Mouse (Mus musculus): ENCODE data around the gene Dlgap1.

Dlgap1 gene

GRCm38 (mm10) chr17:70713470-70713869, 744.6 kb downstream of the Dlgap1 start:
- no peak for TF ChIP-seq GATA4 (IDR thresholded peaks at IDR 0.05; ENCODE audit: insufficient replicate concordance, low read length)

DNA sequence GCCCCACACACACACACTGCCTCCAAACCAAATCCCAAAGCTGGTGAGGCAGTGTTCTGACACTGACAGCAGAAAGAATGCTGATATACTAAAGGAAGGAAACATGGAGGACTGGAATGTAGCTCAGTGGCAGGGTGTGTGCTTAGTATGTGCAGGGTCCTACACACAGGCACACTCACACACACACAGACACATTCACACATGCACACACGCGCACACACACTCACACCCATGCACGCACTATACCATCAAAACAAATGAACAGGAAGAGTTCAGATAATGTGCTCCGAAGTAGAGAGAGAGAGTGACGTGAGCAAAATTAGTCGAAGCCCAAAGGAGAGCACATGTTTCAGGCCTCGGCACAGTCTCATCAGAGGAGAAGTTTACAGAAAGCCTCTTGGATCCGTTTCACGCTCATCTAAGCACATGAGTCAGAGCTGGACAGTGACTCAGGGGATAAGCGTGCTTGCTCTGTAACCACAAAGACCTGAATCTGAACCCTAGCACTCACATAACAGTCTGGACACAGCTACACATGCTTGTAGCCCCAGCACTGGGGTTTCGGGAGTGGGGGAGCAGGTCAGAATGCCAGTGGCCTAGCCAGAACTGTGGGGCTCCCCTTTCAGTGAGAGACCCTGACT, 750.9 kb downstream of the Dlgap1 start:
- TF ChIP-seq GATA4 (IDR thresholded peaks at IDR 0.05; ENCODE audit: insufficient replicate concordance, low read length) = no peak

DNA sequence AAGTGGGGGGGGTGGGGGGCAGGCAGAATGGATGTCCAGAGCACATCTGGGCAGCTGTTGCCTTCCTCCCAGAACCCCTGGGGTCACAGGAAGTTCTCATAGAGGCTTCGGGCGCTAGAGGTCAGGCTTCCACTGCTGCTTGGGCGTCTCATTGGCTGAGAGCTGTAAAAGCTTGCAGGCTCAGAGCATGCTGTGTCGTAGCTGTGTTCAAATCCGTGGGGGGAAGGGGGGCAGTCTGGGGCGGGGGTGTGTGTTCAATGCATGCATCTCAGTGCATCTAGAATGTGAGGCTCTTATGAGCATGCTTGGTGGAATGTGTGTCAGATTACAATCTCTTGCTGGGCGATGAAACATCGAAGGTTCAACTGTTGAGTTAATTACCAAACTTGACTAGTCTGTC, 751.9 kb downstream of the Dlgap1 start:
- TF ChIP-seq GATA4 (IDR thresholded peaks at IDR 0.05; ENCODE audit: insufficient replicate concordance, low read length) = no peak

DNA sequence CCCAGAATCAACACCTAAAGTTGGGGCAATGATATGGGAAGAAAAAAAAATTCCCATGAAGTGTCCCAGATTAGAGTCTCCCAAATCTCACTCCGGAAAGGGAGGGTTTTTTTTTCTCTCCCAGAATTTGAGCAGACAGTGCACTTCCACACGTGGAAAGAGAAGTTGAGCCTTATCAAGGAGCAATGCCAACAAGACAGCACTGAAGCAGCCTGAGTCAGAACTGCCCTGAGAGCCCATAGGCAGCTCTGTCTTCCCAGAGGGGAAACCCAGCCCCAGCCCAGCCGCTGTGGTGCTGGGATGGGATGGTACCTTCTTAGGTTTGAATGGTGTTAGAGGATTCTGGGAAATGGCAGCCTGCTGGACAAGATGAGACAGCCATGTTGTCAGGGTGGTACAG, 753.3 kb downstream of the Dlgap1 start:
- TF ChIP-seq GATA4 (IDR thresholded peaks at IDR 0.05; ENCODE audit: insufficient replicate concordance, low read length) = no peak

DNA sequence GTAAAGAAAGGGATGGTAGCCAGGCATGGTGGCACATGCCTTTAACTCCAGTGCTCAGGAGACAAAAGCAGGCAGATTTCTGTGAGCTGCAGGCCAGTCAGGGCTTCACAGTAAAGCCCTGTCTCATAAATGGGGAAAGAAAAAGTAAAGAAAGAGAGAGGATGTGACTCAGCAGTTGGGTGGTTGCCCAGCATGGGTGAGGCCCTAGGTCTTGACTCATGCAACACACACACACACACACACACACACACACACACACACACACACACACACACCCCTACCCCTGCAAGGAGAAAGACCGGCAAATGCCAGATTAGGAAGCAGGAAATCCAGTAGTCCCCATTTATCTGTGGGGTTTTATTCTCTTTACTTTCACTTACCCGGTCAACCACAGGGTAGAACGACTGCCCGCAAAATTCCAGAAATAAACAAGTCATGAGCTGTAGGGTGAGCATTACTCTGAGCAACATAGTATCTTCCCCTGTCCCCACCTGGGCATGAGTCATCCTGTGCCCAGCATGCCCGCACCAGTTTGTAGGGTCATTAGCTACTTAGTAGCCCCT, 759.9 kb downstream of the Dlgap1 start:
- no peak; the same call in 1 of the 2 replicates for TF ChIP-seq GATA4 (IDR thresholded peaks at IDR 0.05; ENCODE audit: insufficient replicate concordance, low read length)

GRCm38 (mm10) chr17:70734728-70735127, 765.9 kb downstream of the Dlgap1 start:
- no peak for TF ChIP-seq GATA4 (IDR thresholded peaks at IDR 0.05; ENCODE audit: insufficient replicate concordance, low read length)

DNA sequence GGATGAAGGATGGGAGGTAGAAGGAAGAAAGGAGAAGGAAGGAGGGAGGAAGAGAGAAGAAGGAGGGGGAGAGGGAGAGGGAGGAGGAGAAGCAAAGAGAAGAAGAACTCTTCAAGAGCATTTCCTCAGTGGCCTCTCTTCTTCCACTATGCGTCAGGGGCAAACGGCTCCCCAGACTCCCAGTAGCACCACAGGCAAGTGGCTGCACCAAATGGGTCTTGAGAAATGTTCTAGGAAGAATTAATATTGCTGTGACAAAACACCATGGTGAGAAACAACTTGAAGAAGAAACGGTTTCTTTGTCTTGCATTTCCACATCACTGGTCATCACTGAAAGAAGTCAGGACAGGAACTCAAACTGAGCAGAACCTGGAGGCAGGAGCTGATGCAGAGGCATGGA, 766.5 kb downstream of the Dlgap1 start:
- no peak for TF ChIP-seq GATA4 (IDR thresholded peaks at IDR 0.05; ENCODE audit: insufficient replicate concordance, low read length)

- no peak for TF ChIP-seq GATA4 (IDR thresholded peaks at IDR 0.05; ENCODE audit: insufficient replicate concordance, low read length)
These were observed 768.6 kb downstream of the Dlgap1 start for GRCm38 (mm10) chr17:70737424-70737823.

GRCm38 (mm10) chr17:70738168-70738854, 769.4 kb downstream of the Dlgap1 start:
- TF ChIP-seq GATA4 (IDR thresholded peaks at IDR 0.05; ENCODE audit: insufficient replicate concordance, low read length) = no peak

DNA sequence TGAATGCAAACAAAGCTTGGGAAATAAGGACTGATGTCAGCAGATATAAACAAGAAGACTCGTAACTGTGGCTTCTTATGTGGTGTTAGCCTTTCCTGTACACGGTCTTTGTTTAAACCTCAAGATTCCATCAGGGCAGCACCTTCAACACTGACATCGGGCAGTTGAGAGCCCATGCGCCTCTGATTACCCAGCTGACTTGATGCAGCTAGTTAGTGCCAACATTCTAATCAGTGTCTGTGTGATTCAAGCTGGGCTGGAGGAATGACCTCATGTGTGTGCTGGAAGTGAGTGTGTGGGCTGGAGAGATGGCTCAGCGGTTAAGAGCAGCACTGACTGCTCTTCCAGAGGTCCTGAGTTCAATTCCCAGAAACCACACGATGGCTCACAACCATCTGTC, 770.5 kb downstream of the Dlgap1 start:
- TF ChIP-seq GATA4 (IDR thresholded peaks at IDR 0.05; ENCODE audit: insufficient replicate concordance, low read length) = no peak

DNA sequence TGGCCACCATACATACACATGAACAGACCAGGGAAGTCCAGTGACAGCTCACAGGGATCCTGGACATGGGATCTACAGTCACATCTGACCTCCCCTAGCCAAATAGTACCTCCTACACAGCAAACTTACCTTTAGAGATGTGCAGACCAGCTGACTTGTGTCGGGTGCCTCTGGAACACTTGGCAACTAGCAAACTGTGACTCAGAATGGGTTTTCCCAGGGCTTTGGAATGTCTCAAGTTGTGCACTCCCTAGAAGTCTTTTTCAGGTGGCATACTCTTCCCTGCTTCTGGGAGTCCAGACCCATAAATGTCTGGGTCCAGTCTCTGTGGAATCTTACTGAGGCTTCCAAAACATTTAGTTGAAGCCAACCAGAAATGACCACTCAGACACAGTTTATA, 772.8 kb downstream of the Dlgap1 start:
- TF ChIP-seq GATA4 (IDR thresholded peaks at IDR 0.05; ENCODE audit: insufficient replicate concordance, low read length) = no peak

DNA sequence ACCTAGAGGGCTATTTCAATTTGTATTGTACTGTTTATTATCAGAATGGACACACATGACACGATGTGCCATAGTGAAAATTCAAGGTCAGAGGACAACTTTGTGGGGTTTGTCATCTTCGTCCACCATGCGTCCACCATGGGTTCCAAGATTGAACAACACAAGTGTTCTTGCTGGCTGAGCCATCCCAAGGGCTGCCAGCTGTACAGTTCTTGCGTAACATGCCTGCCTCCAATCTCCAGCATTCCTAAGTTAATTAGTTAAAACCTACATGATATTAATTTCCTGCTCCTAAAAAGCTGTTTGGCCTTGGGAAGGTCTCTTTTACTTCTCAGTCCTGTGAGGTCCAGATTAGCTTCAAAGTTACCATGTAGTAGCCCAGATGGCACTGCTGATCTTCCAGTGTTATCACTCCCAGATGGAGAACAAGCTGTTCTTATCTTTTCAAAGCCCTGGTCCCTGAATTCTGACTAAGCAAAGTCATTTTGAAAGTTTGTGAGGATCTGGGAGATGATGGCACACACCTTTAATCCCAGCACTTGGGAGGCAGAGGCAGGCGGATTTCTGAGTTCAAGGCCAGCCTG, 775.8 kb downstream of the Dlgap1 start:
- TF ChIP-seq GATA4 (IDR thresholded peaks at IDR 0.05; ENCODE audit: insufficient replicate concordance, low read length) = no peak

GRCm38 (mm10) chr17:70745385-70745784, 776.5 kb downstream of the Dlgap1 start:
- no peak for TF ChIP-seq GATA4 (IDR thresholded peaks at IDR 0.05; ENCODE audit: insufficient replicate concordance, low read length)

- no peak for TF ChIP-seq GATA4 (IDR thresholded peaks at IDR 0.05; ENCODE audit: insufficient replicate concordance, low read length)
These were observed 777.7 kb downstream of the Dlgap1 start for GRCm38 (mm10) chr17:70746379-70747079.

GRCm38 (mm10) chr17:70747731-70748475, 779.0 kb downstream of the Dlgap1 start:
- no peak for TF ChIP-seq GATA4 (IDR thresholded peaks at IDR 0.05; ENCODE audit: insufficient replicate concordance, low read length)
